Mouse (Mus musculus): ENCODE measurements around the gene Slc26a6. TPM values are rescaled to one million over a fixed set of nuclear protein-coding genes. Genes with fewer than 3 reads are reported as not detected.
A peak's percentile ranks its signal among the peaks of the same experiment; 100 is the strongest.

Gene Slc26a6
- polyA plus RNA-seq, 1 experiment from 2014 or later, result 10.2 TPM

- peak; percentile 92 for ATAC-seq (ENCODE audit: low FRiP score, low read depth)
- Histone ChIP-seq H3K4me1 (peaks cover 6% of the 10 kb centered on the region), H3K27ac (replicated peaks) (0 out of 2 replicates have a peak within 1 kb of the TSS, but pooled peaks have one; percentile 26), H3K4me3 (peak within 1 kb of the TSS; percentile 77), H3K9ac (replicated peaks) (peak within 1 kb of the TSS; percentile 93), H3K4me2 (replicated peaks) (peak within 1 kb of the TSS; percentile 92), H3K9me3 (no peaks in the 10 kb centered on the region), H3K27me3 (no peaks in the 10 kb centered on the region), H3K36me3 (peaks cover 35% of the 10 kb centered on the region)
- WGBS, result 2% methylated on average over 58 of the region's 58 CpGs
Measured at GRCm38 (mm10) chr9:108936418-108937364, 83.6 kb downstream of the Slc26a6 start, which contains the start of gene Uqcrc1. Uqcrc1 (plus strand) TSS chr9:108936633.

GRCm38 (mm10) chr9:108945111-108945510, 92.0 kb downstream of the Slc26a6 start:
- H3K9ac ChIP-seq (replicated peaks), result no peak overlapping the region
- no peak overlapping the region for H3K27ac ChIP-seq (replicated peaks)
- H3K36me3 ChIP-seq, result peaks cover 93% of the 10 kb centered on the region
- H3K4me3 ChIP-seq, result no peak overlapping the region
- ATAC-seq (ENCODE audit: low FRiP score, low read depth), result no peak
- 80% methylated on average over 9 of the region's 9 CpGs for WGBS
- H3K4me2 ChIP-seq (replicated peaks), result no peak overlapping the region
- no peaks in the 10 kb centered on the region for H3K27me3 ChIP-seq
- no peaks in the 10 kb centered on the region for H3K4me1 ChIP-seq
- no peaks in the 10 kb centered on the region for H3K9me3 ChIP-seq

- H3K4me2 ChIP-seq (replicated peaks), result no peak overlapping the region
- H3K9ac ChIP-seq (replicated peaks), result no peak overlapping the region
- 93% methylated on average over 5 of the region's 5 CpGs for WGBS
- H3K27me3 ChIP-seq, result no peaks in the 10 kb centered on the region
- H3K4me3 ChIP-seq, result no peak overlapping the region
- no peaks in the 10 kb centered on the region for H3K9me3 ChIP-seq
- H3K36me3 ChIP-seq, result peaks cover 95% of the 10 kb centered on the region
- H3K27ac ChIP-seq (replicated peaks), result no peak overlapping the region
- no peak for ATAC-seq (ENCODE audit: low FRiP score, low read depth)
- H3K4me1 ChIP-seq, result no peaks in the 10 kb centered on the region
Measured at GRCm38 (mm10) chr9:108945608-108946007, 92.5 kb downstream of the Slc26a6 start.

GRCm38 (mm10) chr9:108949231-108949966, 96.3 kb downstream of the Slc26a6 start:
- Histone ChIP-seq H3K9ac (replicated peaks) (no peak overlapping the region), H3K4me3 (no peak overlapping the region), H3K4me1 (no peaks in the 10 kb centered on the region), H3K36me3 (peaks cover 67% of the 10 kb centered on the region), H3K27ac (replicated peaks) (no peak overlapping the region), H3K9me3 (no peaks in the 10 kb centered on the region), H3K27me3 (peaks cover 23% of the 10 kb centered on the region), H3K4me2 (replicated peaks) (no peak overlapping the region)
- WGBS, result 83% methylated on average over 13 of the region's 13 CpGs
- ATAC-seq (ENCODE audit: low FRiP score, low read depth), result no peak

GRCm38 (mm10) chr9:108949967-108950728, 97.1 kb downstream of the Slc26a6 start:
- Histone ChIP-seq H3K9me3 (no peaks in the 10 kb centered on the region), H3K27ac (replicated peaks) (no peak overlapping the region), H3K27me3 (peaks cover 29% of the 10 kb centered on the region), H3K9ac (replicated peaks) (no peak overlapping the region), H3K36me3 (peaks cover 60% of the 10 kb centered on the region), H3K4me2 (replicated peaks) (no peak overlapping the region), H3K4me3 (no peak overlapping the region), H3K4me1 (no peaks in the 10 kb centered on the region)
- 84% methylated on average over 9 of the region's 9 CpGs for WGBS
- ATAC-seq (ENCODE audit: low FRiP score, low read depth), result no peak

GRCm38 (mm10) chr9:108953081-108953636, 100.1 kb downstream of the Slc26a6 start, which contains the start of gene Col7a1:
Col7a1 (plus strand) TSS chr9:108953586.
- Histone ChIP-seq H3K27ac (replicated peaks) (no peak within 1 kb of the TSS), H3K36me3 (peaks cover 31% of the 10 kb centered on the region), H3K27me3 (peaks cover 29% of the 10 kb centered on the region), H3K4me2 (replicated peaks) (peak within 1 kb of the TSS; percentile 7; the same call in 1 of the 2 replicates), H3K4me1 (no peaks in the 10 kb centered on the region), H3K4me3 (peak within 1 kb of the TSS; percentile 5; the same call in 1 of the 2 replicates), H3K9me3 (no peaks in the 10 kb centered on the region), H3K9ac (replicated peaks) (no peak within 1 kb of the TSS; the same call in 1 of the 2 replicates)
- WGBS, result 13% methylated on average over 15 of the region's 15 CpGs
- no peak for ATAC-seq (ENCODE audit: low FRiP score, low read depth)

- no peak for ATAC-seq (ENCODE audit: low FRiP score, low read depth)
- WGBS, result 89% methylated on average over 11 of the region's 11 CpGs
- H3K27ac ChIP-seq (replicated peaks), result no peak overlapping the region
- H3K4me1 ChIP-seq, result no peaks in the 10 kb centered on the region
- H3K9me3 ChIP-seq, result no peaks in the 10 kb centered on the region
- peaks cover 10% of the 10 kb centered on the region for H3K36me3 ChIP-seq
- no peak overlapping the region for H3K4me2 ChIP-seq (replicated peaks)
- no peak overlapping the region for H3K4me3 ChIP-seq
- H3K9ac ChIP-seq (replicated peaks), result no peak overlapping the region
- H3K27me3 ChIP-seq, result peaks cover 29% of the 10 kb centered on the region
Measured at GRCm38 (mm10) chr9:108955241-108955640, 102.2 kb downstream of the Slc26a6 start.

GRCm38 (mm10) chr9:108955846-108956245, 102.8 kb downstream of the Slc26a6 start:
- WGBS, result 90% methylated on average over 11 of the region's 11 CpGs
- no peak overlapping the region for H3K27ac ChIP-seq (replicated peaks)
- H3K4me3 ChIP-seq, result no peak overlapping the region
- peaks cover 29% of the 10 kb centered on the region for H3K27me3 ChIP-seq
- H3K36me3 ChIP-seq, result 0 out of 2 replicates have a peak, but pooled peaks cover 4% of the 10 kb centered on the region
- H3K9ac ChIP-seq (replicated peaks), result no peak overlapping the region; the same call in 1 of the 2 replicates
- H3K9me3 ChIP-seq, result no peaks in the 10 kb centered on the region
- no peaks in the 10 kb centered on the region for H3K4me1 ChIP-seq
- ATAC-seq (ENCODE audit: low FRiP score, low read depth), result no peak
- H3K4me2 ChIP-seq (replicated peaks), result no peak overlapping the region

Small RNA genes within 50 kb of the gene (microRNA-seq; reads per million reads assigned to microRNA genes)
- not detected for gene Gm23156

Other genes with a start within 250 kb of the Slc26a6 start
- gene Arih2, start 203.9 kb upstream of the Slc26a6 start, polyA plus RNA-seq (2016; fragmentation: Nextera tagmentation; extraction: Ambion mirVana), result 60.3 and 64.8 TPM in 2 replicates
- 36.6 and 38.6 TPM in 2 replicates for gene Slc25a20, start 191.2 kb upstream of the Slc26a6 start, polyA plus RNA-seq (2016; fragmentation: Nextera tagmentation; extraction: Ambion mirVana)
- gene Prkar2a, start 164.0 kb upstream of the Slc26a6 start, polyA plus RNA-seq (2016; fragmentation: Nextera tagmentation; extraction: Ambion mirVana), result 57.1 and 67.6 TPM in 2 replicates
- 137 and 141 TPM in 2 replicates for gene Ip6k2, start 69.5 kb upstream of the Slc26a6 start, polyA plus RNA-seq (2016; fragmentation: Nextera tagmentation; extraction: Ambion mirVana)
- 17.0 and 20.1 TPM in 2 replicates for gene Nckipsd, start 44.9 kb upstream of the Slc26a6 start, polyA plus RNA-seq (2016; fragmentation: Nextera tagmentation; extraction: Ambion mirVana)
- gene Celsr3, start 27.0 kb upstream of the Slc26a6 start, polyA plus RNA-seq (2016; fragmentation: Nextera tagmentation; extraction: Ambion mirVana), result 13.8 and 14.4 TPM in 2 replicates
- gene Tmem89, start 61.3 kb downstream of the Slc26a6 start, polyA plus RNA-seq (2016; fragmentation: Nextera tagmentation; extraction: Ambion mirVana), result not detected in 2 replicates
- 357 and 375 TPM in 2 replicates for gene Uqcrc1, start 83.3 kb downstream of the Slc26a6 start, polyA plus RNA-seq (2016; fragmentation: Nextera tagmentation; extraction: Ambion mirVana)
- 1.1 and 3.6 TPM in 2 replicates for gene Col7a1, start 100.3 kb downstream of the Slc26a6 start, polyA plus RNA-seq (2016; fragmentation: Nextera tagmentation; extraction: Ambion mirVana)
- not detected in 2 replicates for gene Ucn2, start 132.7 kb downstream of the Slc26a6 start, polyA plus RNA-seq (2016; fragmentation: Nextera tagmentation; extraction: Ambion mirVana)
- gene Pfkfb4, start 138.5 kb downstream of the Slc26a6 start, polyA plus RNA-seq (2016; fragmentation: Nextera tagmentation; extraction: Ambion mirVana), result 18.5 and 20.2 TPM in 2 replicates
- 38.3 and 42.4 TPM in 2 replicates for gene Shisa5, start 185.3 kb downstream of the Slc26a6 start, polyA plus RNA-seq (2016; fragmentation: Nextera tagmentation; extraction: Ambion mirVana)
- gene Trex1, start 206.5 kb downstream of the Slc26a6 start, polyA plus RNA-seq (2016; fragmentation: Nextera tagmentation; extraction: Ambion mirVana), result 11.5 TPM in 2 replicates
- gene Atrip, start 220.8 kb downstream of the Slc26a6 start, polyA plus RNA-seq (2016; fragmentation: Nextera tagmentation; extraction: Ambion mirVana), result 31.3 and 32.0 TPM in 2 replicates
- 12.9 and 15.7 TPM in 2 replicates for gene Ccdc51, start 229.2 kb downstream of the Slc26a6 start, polyA plus RNA-seq (2016; fragmentation: Nextera tagmentation; extraction: Ambion mirVana)
- 729 and 743 TPM in 2 replicates for gene Tma7, start 229.3 kb downstream of the Slc26a6 start, polyA plus RNA-seq (2016; fragmentation: Nextera tagmentation; extraction: Ambion mirVana)
- 43.7 and 49.7 TPM in 2 replicates for gene Plxnb1, start 242.1 kb downstream of the Slc26a6 start, polyA plus RNA-seq (2016; fragmentation: Nextera tagmentation; extraction: Ambion mirVana)

Data from midbrain, embryonic 12.5 days (tissue).